In the genomic region with DNA sequence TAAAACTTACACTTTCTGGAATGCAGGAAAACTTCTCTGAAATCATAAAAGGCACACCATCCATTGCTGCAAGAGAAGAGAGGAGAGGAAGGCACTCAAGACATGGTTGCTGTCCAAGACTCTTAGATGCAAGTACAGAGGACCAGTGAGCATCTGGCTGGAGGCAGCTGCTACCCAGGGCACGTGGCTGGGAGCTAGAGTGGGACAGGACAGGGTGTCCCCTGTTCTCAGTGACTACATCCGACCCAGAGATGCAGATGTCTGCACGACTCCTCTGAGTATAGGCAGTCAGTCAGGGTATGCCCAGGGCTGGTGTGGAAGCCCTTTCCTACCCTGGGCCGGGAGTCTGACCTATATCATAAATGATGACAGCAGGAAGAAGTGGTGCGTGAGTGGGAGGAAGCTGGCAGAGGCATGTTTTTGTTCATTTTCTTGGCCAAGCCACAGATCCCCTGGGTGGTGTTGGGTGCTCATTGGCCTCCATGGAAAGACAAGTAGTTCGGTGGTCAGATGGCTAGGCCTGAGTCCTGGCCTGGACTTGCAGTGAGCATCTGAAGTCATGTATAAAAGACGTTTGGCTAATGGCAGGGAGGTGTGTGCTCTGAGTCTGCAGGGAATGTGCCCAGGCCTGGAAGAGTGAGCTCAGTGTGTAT, we compare ENCODE assay signal across 8 mouse cellular contexts.
DNase-seq lines count a peak whose midpoint lies in the region; ATAC-seq and TF ChIP-seq lines count a peak whose summit lies in the region.

No protein-coding gene starts in this region.

- peaks cover 23% of the 10 kb centered on the region for H3K4me1 ChIP-seq in stomach, embryonic 15.5 days
- peaks cover 5% of the 10 kb centered on the region for H3K4me1 ChIP-seq in stomach, postnatal 0 days (replicated peaks; ENCODE audit: control insufficient read depth, insufficient read depth)
- peaks cover 60% of the 10 kb centered on the region for H3K4me1 ChIP-seq in hindbrain, embryonic 12.5 days
- peaks cover 68% of the 10 kb centered on the region for H3K4me1 ChIP-seq in neural tube, embryonic 13.5 days (replicated peaks)

- H3K27ac ChIP-seq in gastrocnemius, adult 2 months, result peak overlapping the region; percentile 50; the same call in 1 of the 2 replicates
- 0 out of 2 replicates have a peak overlapping the region, but pooled peaks have one; percentile 83 for H3K27ac ChIP-seq in stomach, embryonic 15.5 days
- H3K27ac ChIP-seq in stomach, postnatal 0 days (replicated peaks), result no peak overlapping the region; the same call in 1 of the 2 replicates
- H3K27ac ChIP-seq in hindbrain, embryonic 12.5 days, result peak overlapping the region; percentile 50
- H3K27ac ChIP-seq in neural tube, embryonic 13.5 days (replicated peaks), result peak overlapping the region; percentile 18; the same call in 1 of the 2 replicates

- H3K9ac ChIP-seq in stomach, embryonic 15.5 days, result no peak overlapping the region
- H3K9ac ChIP-seq in stomach, postnatal 0 days (ENCODE audit: low read length), result no peak overlapping the region
- no peak overlapping the region for H3K9ac ChIP-seq in hindbrain, embryonic 12.5 days
- peak overlapping the region; percentile 9; the same call in 1 of the 2 replicates for H3K9ac ChIP-seq in neural tube, embryonic 13.5 days

- H3K4me3 ChIP-seq in gastrocnemius, adult 2 months, result no peak overlapping the region
- H3K4me3 ChIP-seq in stomach, embryonic 15.5 days (replicated peaks), result no peak overlapping the region
- no peak overlapping the region for H3K4me3 ChIP-seq in stomach, postnatal 0 days (ENCODE audit: low read depth, low read length)
- no peak overlapping the region for H3K4me3 ChIP-seq in hindbrain, embryonic 12.5 days
- H3K4me3 ChIP-seq in neural tube, embryonic 13.5 days, result no peak overlapping the region

- no peak for ATAC-seq in stomach, embryonic 15.5 days (ENCODE audit: insufficient read depth, low FRiP score, low read depth)
- ATAC-seq in stomach, postnatal 0 days (ENCODE audit: low FRiP score, low TSS enrichment), result no peak
- ATAC-seq in hindbrain, embryonic 12.5 days (ENCODE audit: low FRiP score), result no peak
- ATAC-seq in neural tube, embryonic 13.5 days (ENCODE audit: low read depth), result no peak

- 55% methylated on average over 7 of the region's 7 CpGs for WGBS in stomach, embryonic 15.5 days
- 62% methylated on average over 7 of the region's 7 CpGs for WGBS in stomach, postnatal 0 days
- 72% methylated on average over 7 of the region's 7 CpGs for WGBS in hindbrain, embryonic 12.5 days
- WGBS in neural tube, embryonic 13.5 days, result 74% methylated on average over 7 of the region's 7 CpGs

- H3K9me3 ChIP-seq in stomach, embryonic 15.5 days, result no peaks in the 10 kb centered on the region
- H3K9me3 ChIP-seq in stomach, postnatal 0 days (ENCODE audit: control insufficient read depth, low read length), result no peaks in the 10 kb centered on the region
- no peaks in the 10 kb centered on the region for H3K9me3 ChIP-seq in hindbrain, embryonic 12.5 days (replicated peaks)
- H3K9me3 ChIP-seq in neural tube, embryonic 13.5 days, result no peaks in the 10 kb centered on the region

- intact Hi-C loops in gastrocnemius, adult 2 months (cut with DNase I), result no loop called here

- H3K36me3 ChIP-seq in stomach, embryonic 15.5 days, result no peaks in the 10 kb centered on the region
- no peaks in the 10 kb centered on the region for H3K36me3 ChIP-seq in stomach, postnatal 0 days (ENCODE audit: control insufficient read depth, insufficient read depth, low read length)
- H3K36me3 ChIP-seq in hindbrain, embryonic 12.5 days, result peaks cover 5% of the 10 kb centered on the region; the same call in 1 of the 2 replicates
- peaks cover 20% of the 10 kb centered on the region for H3K36me3 ChIP-seq in neural tube, embryonic 13.5 days

- TF ChIP-seq EP300 in stomach, postnatal 0 days (optimal IDR thresholded peaks at IDR 0.05), result no peak

- H3K4me2 ChIP-seq in stomach, embryonic 15.5 days, result no peak overlapping the region
- no peak overlapping the region for H3K4me2 ChIP-seq in stomach, postnatal 0 days (replicated peaks; ENCODE audit: low read depth)
- H3K4me2 ChIP-seq in hindbrain, embryonic 12.5 days (replicated peaks), result no peak overlapping the region
- no peak overlapping the region for H3K4me2 ChIP-seq in neural tube, embryonic 13.5 days

- H3K27me3 ChIP-seq in stomach, embryonic 15.5 days (replicated peaks), result no peaks in the 10 kb centered on the region
- no peaks in the 10 kb centered on the region for H3K27me3 ChIP-seq in stomach, postnatal 0 days (ENCODE audit: control insufficient read depth, insufficient read depth, low read length)
- H3K27me3 ChIP-seq in hindbrain, embryonic 12.5 days, result no peaks in the 10 kb centered on the region
- H3K27me3 ChIP-seq in neural tube, embryonic 13.5 days, result no peaks in the 10 kb centered on the region

- TF ChIP-seq CTCF in gastrocnemius, adult 2 months (IDR thresholded peaks at IDR 0.05), result no peak
- no peak for TF ChIP-seq CTCF in stomach, postnatal 0 days (IDR thresholded peaks at IDR 0.05; ENCODE audit: low read depth)

- DNase-seq in gastrocnemius, adult 2 months, result no peak
- DNase-seq in gastrocnemius, postnatal 25 days, result no peak
- no peak for DNase-seq in stomach, postnatal 0 days (ENCODE audit: low spot score)
- DNase-seq in embryo, embryonic 10.5 days (ENCODE audit: low spot score), result no peak
- no peak for DNase-seq in ovary, postnatal 14 days (ENCODE audit: low spot score)
